Mouse (Mus musculus) lung, adult 18-20 months (tissue): ENCODE measurements around the gene Bend6.

ENCODE experiments used
- DNase-seq, 2 experiments: peaks; one replicate each; pipeline ENCODE4 v3.0.0; 2022; ENCODE audit warnings: mixed read lengths in 2 of 2

The Bend6 gene

GRCm38 (mm10) chr1:33907421-33908190 is at the start of gene Bend6:
Bend6 (minus strand) TSS chr1:33907816.
- peak; percentile 41 to 55 for DNase-seq

GRCm38 (mm10) chr1:33955626-33956025 is 48.0 kb upstream of the Bend6 start:
- no peak for DNase-seq

GRCm38 (mm10) chr1:33948511-33948910 is 40.9 kb upstream of the Bend6 start:
- no peak for DNase-seq

- DNase-seq: peak in 1 of 2 experiments; percentile 52
Observed at GRCm38 (mm10) chr1:33947838-33948237, 40.2 kb upstream of the Bend6 start.

GRCm38 (mm10) chr1:33946601-33947395 is 39.2 kb upstream of the Bend6 start:
- DNase-seq: no peak

- DNase-seq: no peak
Observed at GRCm38 (mm10) chr1:33945756-33946155, 38.1 kb upstream of the Bend6 start.

GRCm38 (mm10) chr1:33944977-33945750 is 37.5 kb upstream of the Bend6 start:
- peak; percentile 64 to 67 for DNase-seq

- no peak for DNase-seq
Observed at GRCm38 (mm10) chr1:33943943-33944342, 36.3 kb upstream of the Bend6 start.

GRCm38 (mm10) chr1:33942638-33943037 is 35.0 kb upstream of the Bend6 start:
- DNase-seq: no peak

GRCm38 (mm10) chr1:33940364-33940928 is 32.8 kb upstream of the Bend6 start:
- DNase-seq: no peak

GRCm38 (mm10) chr1:33939828-33940227 is 32.2 kb upstream of the Bend6 start:
- DNase-seq: no peak

- DNase-seq: no peak
Observed at GRCm38 (mm10) chr1:33935946-33936345, 28.3 kb upstream of the Bend6 start.

- DNase-seq: no peak
Observed at GRCm38 (mm10) chr1:33932845-33933499, 25.4 kb upstream of the Bend6 start.

GRCm38 (mm10) chr1:33932196-33932595 is 24.6 kb upstream of the Bend6 start:
- DNase-seq: no peak

GRCm38 (mm10) chr1:33931791-33932190 is 24.2 kb upstream of the Bend6 start:
- no peak for DNase-seq

GRCm38 (mm10) chr1:33927466-33927865 is 19.9 kb upstream of the Bend6 start:
- DNase-seq: no peak

GRCm38 (mm10) chr1:33925283-33925682 is 17.7 kb upstream of the Bend6 start:
- DNase-seq: peak in 1 of 2 experiments; percentile 47

GRCm38 (mm10) chr1:33922975-33923374 is 15.4 kb upstream of the Bend6 start:
- no peak for DNase-seq

- no peak for DNase-seq
Observed at GRCm38 (mm10) chr1:33916554-33916953, 8.9 kb upstream of the Bend6 start.

GRCm38 (mm10) chr1:33911589-33911988 is 4.0 kb upstream of the Bend6 start:
- no peak for DNase-seq

GRCm38 (mm10) chr1:33908191-33908962 is 761 bp upstream of the Bend6 start, which contains the start of gene Dst:
Dst (plus strand) TSS chr1:33908225.
- no peak for DNase-seq
